Mouse (Mus musculus) ES-Bruce4 (cell line): ENCODE results near the gene Kif1b. TPM values are rescaled to one million over a fixed set of nuclear protein-coding genes. Genes with fewer than 3 reads are reported as not detected.
A peak's percentile ranks its signal among the peaks of the same experiment; 100 is the strongest.

Experiments used
- H3K27ac ChIP-seq: 2 replicates; pipeline ENCODE4 v1.5.1; 2012; ENCODE audit warnings: low read length, inconsistent platforms; ENCODE audit not compliant: insufficient read depth
- H3K27me3 ChIP-seq: 2 replicates; pipeline ENCODE4 v1.6.1; 2012; ENCODE audit warnings: mild to moderate bottlenecking, low read length, inconsistent platforms; ENCODE audit not compliant: control insufficient read depth, poor library complexity, insufficient read depth, severe bottlenecking
- H3K36me3 ChIP-seq: 2 replicates; pipeline ENCODE4 v1.6.1; 2012; ENCODE audit warnings: inconsistent platforms, mild to moderate bottlenecking, low read length, moderate library complexity; ENCODE audit not compliant: control insufficient read depth, poor library complexity, insufficient read depth, severe bottlenecking
- H3K4me1 ChIP-seq: one replicate; pipeline ENCODE4 v1.8.1; 2011; ENCODE audit warnings: low read length; ENCODE audit not compliant: control insufficient read depth, insufficient read depth
- H3K4me3 ChIP-seq: 2 replicates; pipeline ENCODE4 v1.5.1; 2011; ENCODE audit warnings: low read depth, mild to moderate bottlenecking, low read length
- H3K9ac ChIP-seq: 2 replicates; pipeline ENCODE4 v1.6.1; 2012; ENCODE audit warnings: low read depth, mild to moderate bottlenecking, inconsistent platforms; ENCODE audit not compliant: poor library complexity, severe bottlenecking
- H3K9me3 ChIP-seq: replicated peaks from 2 replicates; pipeline ENCODE4 v1.6.1; 2012; ENCODE audit warnings: mild to moderate bottlenecking, low read length, inconsistent platforms; ENCODE audit not compliant: control insufficient read depth, poor library complexity, insufficient read depth, severe bottlenecking
- CTCF ChIP-seq: IDR thresholded peaks from one replicate; pipeline ENCODE4 v1.8.1; 2011; ENCODE audit warnings: low read depth, low read length
- EP300 ChIP-seq: IDR thresholded peaks from 2 replicates; pipeline ENCODE4 v1.6.1; 2011; ENCODE audit warnings: low read depth, low read length; ENCODE audit not compliant: insufficient read depth
- POLR2A ChIP-seq: IDR thresholded peaks from one replicate; pipeline ENCODE4 v1.8.1; 2011; ENCODE audit warnings: low read length; ENCODE audit not compliant: insufficient read depth
- polyA plus RNA-seq: library from polyadenylated mRNA; stranded (reverse); fragments of >200 nt; gene quantifications from 2 replicates; pipeline ENCODE4 v1.2.4, GENCODE M21; 2011; ENCODE audit warnings: low read depth; ENCODE audit not compliant: missing spikeins, insufficient read depth, insufficient read length

The Kif1b gene
- polyA plus RNA-seq, 1 experiment = 40.0 TPM

GRCm38 (mm10) chr4:149143594-149143993, 163.9 kb downstream of the Kif1b start:
- Histone ChIP-seq H3K9ac (no peak overlapping the region), H3K4me3 (no peak overlapping the region), H3K4me1 (no peaks in the 10 kb centered on the region), H3K27me3 (no peaks in the 10 kb centered on the region), H3K9me3 (no peaks in the 10 kb centered on the region), H3K36me3 (no peaks in the 10 kb centered on the region), H3K27ac (no peak overlapping the region)
- no peak for TF ChIP-seq POLR2A
- no peak for TF ChIP-seq CTCF
- TF ChIP-seq EP300 = no peak

DNA sequence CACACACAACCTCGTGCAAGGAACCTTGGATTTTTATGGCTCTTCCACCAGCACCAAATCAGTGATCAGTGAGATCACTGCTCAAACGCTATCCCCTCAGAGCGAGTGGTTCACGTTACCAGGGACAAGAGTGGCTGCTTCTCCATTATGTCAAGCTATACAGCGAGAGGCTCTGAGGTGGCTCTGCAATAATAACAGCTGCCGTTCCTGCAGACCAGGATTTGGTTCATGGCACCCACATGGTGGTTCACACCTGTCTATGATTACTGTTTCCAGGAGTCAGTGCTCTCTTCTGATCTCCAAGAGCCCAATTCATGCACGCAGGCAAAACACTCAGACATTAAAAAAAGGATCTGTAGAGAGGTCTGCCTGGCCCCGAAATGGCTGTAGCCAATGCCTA, 169.0 kb downstream of the Kif1b start:
- H3K27ac ChIP-seq = no peak overlapping the region
- no peaks in the 10 kb centered on the region for H3K4me1 ChIP-seq
- no peak for TF ChIP-seq CTCF
- no peak for TF ChIP-seq EP300
- TF ChIP-seq POLR2A = no peak
- no peaks in the 10 kb centered on the region for H3K36me3 ChIP-seq
- no peaks in the 10 kb centered on the region for H3K27me3 ChIP-seq
- H3K9me3 ChIP-seq = no peaks in the 10 kb centered on the region
- no peak overlapping the region for H3K4me3 ChIP-seq
- no peak overlapping the region for H3K9ac ChIP-seq

DNA sequence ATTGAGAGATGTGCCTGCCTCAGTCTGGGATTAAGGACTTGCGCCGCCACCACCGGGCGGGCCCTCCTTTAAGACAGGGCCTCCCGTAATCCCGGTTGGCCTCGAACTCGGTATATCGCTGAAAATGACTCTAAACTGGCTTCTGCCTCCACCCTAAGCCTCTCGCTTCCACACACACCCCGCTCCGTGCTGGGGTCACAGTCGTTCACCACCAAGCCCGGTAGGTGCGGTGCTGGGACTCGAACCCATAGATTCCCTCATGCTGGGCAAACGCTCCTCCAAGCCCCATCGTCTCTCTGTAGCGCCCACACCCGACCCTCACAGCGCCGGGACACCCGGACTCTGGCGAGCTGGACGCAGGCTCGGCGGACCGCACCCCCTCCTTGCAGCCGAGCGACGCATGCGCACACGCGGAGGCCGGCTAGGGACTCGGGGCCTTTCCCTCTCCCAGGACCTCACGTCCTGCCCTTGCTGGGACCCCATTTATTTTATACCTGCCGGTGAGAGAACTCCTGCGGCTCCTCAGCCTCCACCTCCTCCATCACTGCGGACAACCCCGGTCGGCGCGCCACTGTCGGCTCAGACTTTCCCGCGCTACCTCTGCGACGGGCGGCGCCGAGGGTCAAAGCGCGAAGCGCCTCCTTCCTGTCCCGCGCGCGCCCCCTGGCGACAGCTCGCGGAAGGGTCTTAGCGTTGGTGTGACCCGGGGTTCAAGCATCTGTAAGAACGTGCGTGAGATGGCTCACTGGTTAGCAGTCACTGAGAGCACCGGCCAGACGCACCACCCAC, 170.3 kb downstream of the Kif1b start, which contains the start of gene Cenps:
TSS of gene Cenps (minus strand) at position 648 of the 789 bp plus-strand sequence.
- H3K4me3 ChIP-seq = peak within 1 kb of the TSS; percentile 84

GRCm38 (mm10) chr4:149136116-149136850, 171.2 kb downstream of the Kif1b start:
- peak overlapping the region; percentile 66 for H3K9ac ChIP-seq
- H3K9me3 ChIP-seq = no peaks in the 10 kb centered on the region
- H3K27me3 ChIP-seq = no peaks in the 10 kb centered on the region
- H3K4me3 ChIP-seq = peak overlapping the region; percentile 84
- TF ChIP-seq CTCF = no peak
- no peak for TF ChIP-seq EP300
- 0 out of 2 replicates have a peak overlapping the region, but pooled peaks have one; percentile 7 for H3K27ac ChIP-seq
- no peaks in the 10 kb centered on the region for H3K4me1 ChIP-seq
- H3K36me3 ChIP-seq = peaks cover 5% of the 10 kb centered on the region; the same call in 1 of the 2 replicates

More for the DNA sequence above, 170.3 kb downstream of the Kif1b start, which contains the start of gene Cenps:
- Histone ChIP-seq H3K4me1 (no peaks in the 10 kb centered on the region), H3K9ac (peak within 1 kb of the TSS; percentile 66), H3K9me3 (no peaks in the 10 kb centered on the region), H3K27ac (peak within 1 kb of the TSS; percentile 38; the same call in 1 of the 2 replicates), H3K27me3 (no peaks in the 10 kb centered on the region), H3K36me3 (no peaks in the 10 kb centered on the region)
- TF ChIP-seq CTCF = peak; percentile 79
- TF ChIP-seq EP300 = no peak

DNA sequence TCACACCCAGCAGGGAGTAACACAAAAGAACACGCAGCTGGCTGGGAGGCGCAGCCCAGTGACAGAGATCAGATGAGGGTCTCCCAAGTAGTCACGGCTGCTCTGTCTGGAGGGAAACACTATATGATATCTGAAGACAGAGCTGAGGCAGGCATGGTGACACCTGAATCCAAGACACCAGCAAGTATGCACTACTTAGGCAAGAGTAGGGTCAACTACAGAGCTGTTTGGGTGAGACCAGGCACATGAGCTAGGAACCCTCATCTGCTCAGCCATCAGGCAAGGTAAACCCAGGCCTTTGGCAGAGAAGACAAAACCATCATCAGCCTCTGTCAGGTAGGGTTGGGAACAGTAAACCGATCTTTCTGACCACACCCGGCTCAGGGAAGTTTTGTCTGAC, 174.1 kb downstream of the Kif1b start:
- Histone ChIP-seq H3K9me3 (no peaks in the 10 kb centered on the region), H3K9ac (no peak overlapping the region), H3K4me3 (no peak overlapping the region), H3K36me3 (peaks cover 9% of the 10 kb centered on the region; the same call in 1 of the 2 replicates), H3K4me1 (no peaks in the 10 kb centered on the region), H3K27me3 (no peaks in the 10 kb centered on the region), H3K27ac (no peak overlapping the region)
- TF ChIP-seq CTCF (no peak), POLR2A (no peak), EP300 (no peak)
